Mouse (Mus musculus): ENCODE results near the gene Sqstm1. TPM values are rescaled to one million over a fixed set of nuclear protein-coding genes. Genes with fewer than 3 reads are reported as not detected.
A peak's percentile ranks its signal among the peaks of the same experiment; 100 is the strongest.

Sqstm1 gene
- polyA plus RNA-seq, 2 experiments, result 120 to 214 TPM

DNA sequence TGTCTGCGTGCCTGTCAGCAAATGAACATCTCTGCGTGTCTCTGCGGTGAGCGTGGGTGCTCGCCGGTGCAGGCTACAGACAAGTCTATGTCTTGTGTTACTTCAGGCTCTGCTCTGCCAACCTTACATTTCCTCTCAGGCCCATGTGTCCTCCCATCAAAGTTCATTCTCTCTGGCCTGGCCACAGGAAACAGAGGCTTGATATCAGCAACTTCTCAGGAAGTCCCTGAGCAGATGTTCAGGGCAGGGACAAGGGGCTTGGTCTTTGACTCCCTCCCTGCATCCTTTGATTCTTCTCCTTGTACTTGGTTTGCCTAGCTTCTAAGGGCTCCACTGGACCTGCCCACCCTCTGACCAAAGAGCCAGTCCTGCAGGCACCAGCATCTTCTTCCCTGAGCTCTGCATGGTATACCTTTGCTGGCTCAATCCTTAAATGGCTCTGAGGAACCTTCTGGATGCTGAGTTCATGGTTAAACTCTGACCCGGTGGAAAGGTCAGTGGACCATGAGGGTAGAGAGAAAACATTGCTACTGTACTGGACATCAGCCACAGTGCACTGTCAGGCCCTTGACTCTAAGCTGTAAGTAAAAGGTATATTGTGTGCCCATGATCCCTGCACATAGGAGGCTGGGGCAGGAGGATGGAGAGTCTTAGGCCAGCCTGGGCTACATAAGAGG lies 29.7 kb upstream of the Sqstm1 start:
- no peak overlapping the region for H3K9ac ChIP-seq (ENCODE audit: low read depth, low read length, severe bottlenecking)
- ATAC-seq (ENCODE audit: low FRiP score, low read depth) (no peak), DNase-seq (ENCODE audit: low spot score) (no peak)
- H3K4me1 ChIP-seq (ENCODE audit: control insufficient read depth, insufficient read depth, low read length), result peaks cover 5% of the 10 kb centered on the region
- H3K36me3 ChIP-seq (ENCODE audit: control insufficient read depth, insufficient read depth, low read length), result no peaks in the 10 kb centered on the region
- no peak overlapping the region for H3K27ac ChIP-seq (replicated peaks; ENCODE audit: low read depth, low read length)
- H3K9me3 ChIP-seq (ENCODE audit: control insufficient read depth, low read length), result no peaks in the 10 kb centered on the region
- peaks cover 16% of the 10 kb centered on the region for H3K27me3 ChIP-seq (ENCODE audit: control insufficient read depth, insufficient read depth, low read length)
- no peak overlapping the region for H3K4me2 ChIP-seq (replicated peaks; ENCODE audit: low read depth, low read length, severe bottlenecking)
- TF ChIP-seq POLR2A (IDR thresholded peaks at IDR 0.05; ENCODE audit: borderline replicate concordance, extremely low read depth, insufficient read depth, insufficient read length), result no peak
- WGBS, result 89% methylated on average over 7 of the region's 7 CpGs
- no peak overlapping the region for H3K4me3 ChIP-seq (replicated peaks; ENCODE audit: low read length)

GRCm38 (mm10) chr11:50238821-50239791 lies 28.5 kb upstream of the Sqstm1 start:
- Histone ChIP-seq H3K4me3 (replicated peaks; ENCODE audit: low read length) (no peak overlapping the region), H3K4me2 (replicated peaks; ENCODE audit: low read depth, low read length, severe bottlenecking) (no peak overlapping the region), H3K27me3 (ENCODE audit: control insufficient read depth, insufficient read depth, low read length) (peaks cover 16% of the 10 kb centered on the region), H3K27ac (replicated peaks; ENCODE audit: low read depth, low read length) (no peak overlapping the region), H3K9me3 (ENCODE audit: control insufficient read depth, low read length) (no peaks in the 10 kb centered on the region), H3K36me3 (ENCODE audit: control insufficient read depth, insufficient read depth, low read length) (peaks cover 11% of the 10 kb centered on the region), H3K9ac (ENCODE audit: low read depth, low read length, severe bottlenecking) (no peak overlapping the region), H3K4me1 (ENCODE audit: control insufficient read depth, insufficient read depth, low read length) (peaks cover 5% of the 10 kb centered on the region)
- 94% methylated on average over 9 of the region's 9 CpGs for WGBS
- DNase-seq (ENCODE audit: low spot score) (no peak), ATAC-seq (ENCODE audit: low FRiP score, low read depth) (no peak)
- no peak for TF ChIP-seq POLR2A (IDR thresholded peaks at IDR 0.05; ENCODE audit: borderline replicate concordance, extremely low read depth, insufficient read depth, insufficient read length)

DNA sequence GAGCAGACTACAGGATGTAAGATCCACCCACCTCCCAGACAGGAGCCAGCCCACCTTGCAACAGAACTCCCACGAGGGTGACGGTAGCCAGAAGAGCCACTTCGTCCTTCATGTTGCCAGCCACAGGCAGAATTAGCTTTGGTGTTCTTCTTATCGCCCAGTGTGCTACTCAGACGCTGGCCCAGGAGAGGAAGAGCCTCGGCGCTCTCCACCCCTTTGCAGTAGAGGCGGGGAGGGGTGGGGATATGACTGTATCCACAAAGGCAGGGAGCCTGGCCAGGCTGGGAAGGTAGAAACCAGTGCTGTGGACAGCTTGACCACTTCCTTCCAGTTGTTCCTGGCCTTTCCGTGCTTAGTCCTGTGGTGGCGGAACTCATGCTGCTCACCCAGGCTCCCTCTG lies 27.7 kb upstream of the Sqstm1 start, which contains the start of gene Ltc4s:
Ltc4s (minus strand) TSS at position 293 of the 400 bp plus-strand sequence.
- Histone ChIP-seq H3K9ac (ENCODE audit: low read depth, low read length, severe bottlenecking) (no peak within 1 kb of the TSS), H3K36me3 (ENCODE audit: control insufficient read depth, insufficient read depth, low read length) (peaks cover 19% of the 10 kb centered on the region), H3K4me2 (replicated peaks; ENCODE audit: low read depth, low read length, severe bottlenecking) (peak within 1 kb of the TSS; percentile 95), H3K4me3 (replicated peaks; ENCODE audit: low read length) (peak within 1 kb of the TSS; percentile 62), H3K4me1 (ENCODE audit: control insufficient read depth, insufficient read depth, low read length) (peaks cover 5% of the 10 kb centered on the region), H3K9me3 (ENCODE audit: control insufficient read depth, low read length) (no peaks in the 10 kb centered on the region), H3K27ac (replicated peaks; ENCODE audit: low read depth, low read length) (no peak within 1 kb of the TSS), H3K27me3 (ENCODE audit: control insufficient read depth, insufficient read depth, low read length) (peaks cover 16% of the 10 kb centered on the region)
- 46% methylated on average over 10 of the region's 10 CpGs for WGBS
- DNase-seq (ENCODE audit: low spot score) (no peak), ATAC-seq (ENCODE audit: low FRiP score, low read depth) (no peak)
- TF ChIP-seq POLR2A (IDR thresholded peaks at IDR 0.05; ENCODE audit: borderline replicate concordance, extremely low read depth, insufficient read depth, insufficient read length), result no peak

DNA sequence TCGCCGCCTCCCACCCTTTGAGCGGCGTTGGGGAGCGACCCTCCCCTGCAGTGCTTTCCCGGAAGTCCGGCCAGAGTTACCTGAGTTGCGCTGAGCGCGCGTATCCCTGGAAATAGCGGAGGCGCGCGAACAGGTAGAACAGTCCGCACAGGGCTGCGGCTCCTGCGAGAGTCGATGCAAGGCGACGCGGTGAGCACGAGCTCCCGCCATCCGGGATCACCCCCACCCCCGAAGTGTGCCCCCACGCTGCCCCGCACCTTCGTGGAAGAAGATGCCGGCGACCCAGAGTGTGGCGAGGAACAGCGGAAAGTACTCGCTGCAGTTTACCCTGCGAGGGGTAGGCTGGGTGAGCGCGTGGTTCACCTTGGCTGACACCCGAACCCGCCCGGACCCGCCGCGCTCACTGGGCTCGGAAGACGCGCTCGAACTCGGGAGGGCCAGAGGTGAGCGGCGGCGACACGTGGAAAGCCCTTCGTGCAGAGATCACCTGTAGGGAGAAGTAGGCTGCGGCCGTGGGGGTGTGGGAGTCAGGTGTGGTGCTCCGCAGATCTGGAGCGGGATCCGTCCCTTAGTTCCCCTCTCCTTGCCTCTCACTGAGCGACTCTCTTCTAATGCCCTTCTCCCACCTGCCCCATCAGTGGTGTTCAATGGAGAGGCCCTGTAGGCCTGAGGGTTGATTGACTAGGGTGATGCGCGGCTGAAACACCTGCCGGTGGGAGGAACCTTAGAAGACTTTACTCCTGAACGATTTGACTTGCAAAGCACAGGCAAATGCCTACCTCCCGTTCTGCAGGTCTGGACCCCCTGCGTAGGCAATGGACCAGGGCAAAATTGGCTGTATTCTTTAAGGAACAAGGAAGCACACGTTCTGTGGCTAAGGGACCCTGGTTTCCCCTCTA lies 26.6 kb upstream of the Sqstm1 start:
- 2% methylated on average over 55 of the region's 66 CpGs for WGBS
- H3K4me3 ChIP-seq (replicated peaks; ENCODE audit: low read length), result peak overlapping the region; percentile 62
- no peak for DNase-seq (ENCODE audit: low spot score)
- H3K9me3 ChIP-seq (ENCODE audit: control insufficient read depth, low read length), result no peaks in the 10 kb centered on the region
- H3K27ac ChIP-seq (replicated peaks; ENCODE audit: low read depth, low read length), result no peak overlapping the region
- peak overlapping the region; percentile 64 for H3K9ac ChIP-seq (ENCODE audit: low read depth, low read length, severe bottlenecking)
- H3K36me3 ChIP-seq (ENCODE audit: control insufficient read depth, insufficient read depth, low read length), result peaks cover 31% of the 10 kb centered on the region
- peak overlapping the region; percentile 95 for H3K4me2 ChIP-seq (replicated peaks; ENCODE audit: low read depth, low read length, severe bottlenecking)
- TF ChIP-seq POLR2A (IDR thresholded peaks at IDR 0.05; ENCODE audit: borderline replicate concordance, extremely low read depth, insufficient read depth, insufficient read length), result no peak
- H3K4me1 ChIP-seq (ENCODE audit: control insufficient read depth, insufficient read depth, low read length), result peaks cover 5% of the 10 kb centered on the region
- peak; percentile 45 for ATAC-seq (ENCODE audit: low FRiP score, low read depth)
- peaks cover 16% of the 10 kb centered on the region for H3K27me3 ChIP-seq (ENCODE audit: control insufficient read depth, insufficient read depth, low read length)
